Mouse (Mus musculus) liver, embryonic 14.5 days (tissue): Measurements from ENCODE around the gene Bri3bp.

ENCODE experiments used
- CTCF ChIP-seq: IDR thresholded peaks from 2 replicates; pipeline ENCODE4 v1.5.1; 2016; ENCODE audit warnings: antibody characterized with exemption, low read depth, control low read depth
- EP300 ChIP-seq: IDR thresholded peaks from 2 replicates; pipeline ENCODE4 v1.6.1; 2016; ENCODE audit warnings: antibody characterized with exemption, low read depth

DNA sequence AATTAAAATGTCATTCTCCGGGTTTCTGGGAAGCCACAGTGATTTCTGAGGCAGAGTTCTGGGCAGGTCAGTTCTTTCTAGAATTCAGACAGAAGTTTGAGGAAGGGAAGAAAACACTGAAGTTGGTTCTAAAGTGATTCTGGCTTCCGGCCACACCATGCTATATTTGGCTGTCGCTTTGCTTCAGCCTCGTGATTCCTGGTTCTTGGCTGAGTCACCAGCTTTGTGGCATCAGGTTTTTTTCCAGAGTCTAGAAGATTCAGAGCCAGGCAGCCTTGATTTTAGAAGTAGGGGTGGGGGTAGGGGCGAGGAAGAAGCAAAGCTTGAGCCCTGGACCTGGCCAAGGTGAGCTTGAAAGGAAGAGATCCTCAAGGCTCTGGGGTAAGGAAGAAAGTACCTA is 49.8 kb upstream of the Bri3bp start:
- no peak for TF ChIP-seq CTCF
- TF ChIP-seq EP300 = no peak
